18 mouse cellular contexts compared by ENCODE assay signal in the genomic region with DNA sequence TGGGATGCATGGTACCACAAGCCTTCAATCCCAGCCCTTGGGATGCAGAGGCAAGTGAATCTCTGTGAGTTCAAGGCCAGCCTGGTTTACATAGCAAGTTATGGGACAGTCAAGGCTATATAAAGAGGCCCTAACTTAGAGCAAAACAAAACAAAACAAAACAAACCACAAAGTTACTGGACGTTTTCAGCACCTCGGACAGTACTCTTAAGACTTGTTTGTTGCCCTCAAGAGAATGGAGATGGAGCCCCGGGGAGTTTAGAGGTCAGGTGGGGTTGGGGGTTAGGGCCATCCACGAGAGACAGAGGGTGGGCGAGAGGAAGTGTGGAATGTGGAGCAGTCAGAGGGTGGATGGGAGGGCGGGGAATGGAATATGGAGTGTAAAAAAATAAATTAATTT. TPM values are rescaled to one million over a fixed set of nuclear protein-coding genes. Genes with fewer than 3 reads are reported as not detected.
DNase-seq lines count a peak whose midpoint lies in the region; ATAC-seq lines count a peak whose summit lies in the region.
"Had no signal": no experiment of that assay in that cellular context is flagged by ENCODE, and none has a peak within 500 bp of the region (broad histone marks: within the 10 kb centered on the region; RNA-seq: fewer than 3 reads in every experiment).

No protein-coding gene starts in this region.

- 36% methylated on average over 6 of the region's 6 CpGs for WGBS in forebrain, embryonic 14.5 days

- no peaks in the 10 kb centered on the region for H3K4me1 ChIP-seq in forebrain, embryonic 14.5 days (ENCODE audit: control insufficient read depth, insufficient read depth, low read length)
- H3K4me1 ChIP-seq: forebrain, embryonic 12.5 days; hindbrain, embryonic 15.5 days; limb, embryonic 15.5 days; lung, embryonic 15.5 days had no signal

- H3K9ac ChIP-seq in forebrain, embryonic 14.5 days (ENCODE audit: low read length), result no peak overlapping the region
- H3K9ac ChIP-seq: forebrain, embryonic 12.5 days; hindbrain, embryonic 15.5 days; limb, embryonic 15.5 days; lung, embryonic 15.5 days had no signal

- no peak for ATAC-seq in megakaryocyte-erythroid progenitor cell, adult 5-6 weeks (replicated peaks; ENCODE audit: low FRiP score, low TSS enrichment, poor library complexity, severe bottlenecking)
- no peak for ATAC-seq in forebrain, embryonic 14.5 days
- ATAC-seq: midbrain, embryonic 16.5 days had no signal

- H3K9me3 ChIP-seq in forebrain, embryonic 14.5 days (replicated peaks; ENCODE audit: control insufficient read depth, low read length), result no peaks in the 10 kb centered on the region
- H3K9me3 ChIP-seq: hindbrain, embryonic 15.5 days; limb, embryonic 15.5 days; lung, embryonic 15.5 days had no signal

- H3K27ac ChIP-seq in forebrain, embryonic 14.5 days (ENCODE audit: low read depth, low read length), result no peak overlapping the region
- H3K27ac ChIP-seq: forebrain, embryonic 12.5 days; hindbrain, embryonic 15.5 days; left cerebral cortex, adult 2 months; limb, embryonic 15.5 days; lung, embryonic 15.5 days had no signal

- no peak overlapping the region for H3K4me2 ChIP-seq in forebrain, embryonic 14.5 days (ENCODE audit: low read length)
- H3K4me2 ChIP-seq: forebrain, embryonic 12.5 days; hindbrain, embryonic 15.5 days; limb, embryonic 15.5 days; lung, embryonic 15.5 days had no signal

- H3K27me3 ChIP-seq in forebrain, embryonic 14.5 days (replicated peaks; ENCODE audit: control insufficient read depth, insufficient read depth, low read length), result no peaks in the 10 kb centered on the region
- H3K27me3 ChIP-seq: forebrain, embryonic 12.5 days; hindbrain, embryonic 15.5 days; limb, embryonic 15.5 days; lung, embryonic 15.5 days had no signal

- no peak overlapping the region for H3K4me3 ChIP-seq in forebrain, embryonic 14.5 days (ENCODE audit: low read depth, low read length)
- H3K4me3 ChIP-seq: forebrain, embryonic 12.5 days; hindbrain, embryonic 15.5 days; left cerebral cortex, adult 2 months; limb, embryonic 15.5 days; lung, embryonic 15.5 days had no signal

- H3K36me3 ChIP-seq in forebrain, embryonic 14.5 days (ENCODE audit: control insufficient read depth, insufficient read depth, low read length), result no peaks in the 10 kb centered on the region
- H3K36me3 ChIP-seq: forebrain, embryonic 12.5 days; hindbrain, embryonic 15.5 days; limb, embryonic 15.5 days; lung, embryonic 15.5 days had no signal

- DNase-seq in 3T3-L1 (ENCODE audit: low read depth, low spot score) (peak; percentile 60), 416B (ENCODE audit: low read depth) (peak; percentile 76), ZHBTc4 (ENCODE audit: low read depth, low spot score) (peak; percentile 62)
- peak; percentile 59 for DNase-seq in forelimb bud, embryonic 11.5 days (ENCODE audit: low read depth, low spot score)
- DNase-seq in testis, postnatal 14 days (ENCODE audit: low spot score), result no peak
- no peak for DNase-seq in forebrain, embryonic 14.5 days (ENCODE audit: low spot score)
- DNase-seq: adrenal gland, postnatal 25 days; cerebellum, postnatal 14 days; heart, adult 18-20 months; right cerebral cortex, postnatal 14 days; thymus, postnatal 25 days had no signal

RNA-seq across cellular contexts. Expression of a gene that starts 41.6 kb away (rescaled TPM):
- 4.7 and 5.3 TPM in 2 replicates for total RNA-seq in megakaryocyte-erythroid progenitor cell, adult 5-6 weeks (2014; fragmentation: Nextera tagmentation)
- 1.9 and 2.1 TPM in 2 replicates for total RNA-seq in megakaryocyte-erythroid progenitor cell, adult 5-6 weeks (2017)
- polyA plus RNA-seq in forebrain, embryonic 14.5 days (2014; fragmentation: Nextera tagmentation; extraction: Ambion mirVana), result 16.9 and 20.8 TPM in 2 replicates

RNA-seq across cellular contexts. Expression of a gene that starts 50.6 kb away (rescaled TPM):
- 8.6 and 11.5 TPM in 2 replicates for total RNA-seq in megakaryocyte-erythroid progenitor cell, adult 5-6 weeks (2014; fragmentation: Nextera tagmentation)
- 6.2 and 8.0 TPM in 2 replicates for total RNA-seq in megakaryocyte-erythroid progenitor cell, adult 5-6 weeks (2017)
- polyA plus RNA-seq in forebrain, embryonic 14.5 days (2014; fragmentation: Nextera tagmentation; extraction: Ambion mirVana), result 5.5 and 6.0 TPM in 2 replicates

Comparison
In these comparisons a context has a peak if more than half of its experiments do, and no peak if none do; other contexts are left out.
1. DNase-seq: peak in 3T3-L1 (single experiment), 416B (single experiment), ZHBTc4 (single experiment) and forelimb bud, embryonic 11.5 days (single experiment); none in testis, postnatal 14 days (single experiment) and forebrain, embryonic 14.5 days (single experiment).